8 mouse cellular contexts compared by ENCODE assay signal in the genomic region with DNA sequence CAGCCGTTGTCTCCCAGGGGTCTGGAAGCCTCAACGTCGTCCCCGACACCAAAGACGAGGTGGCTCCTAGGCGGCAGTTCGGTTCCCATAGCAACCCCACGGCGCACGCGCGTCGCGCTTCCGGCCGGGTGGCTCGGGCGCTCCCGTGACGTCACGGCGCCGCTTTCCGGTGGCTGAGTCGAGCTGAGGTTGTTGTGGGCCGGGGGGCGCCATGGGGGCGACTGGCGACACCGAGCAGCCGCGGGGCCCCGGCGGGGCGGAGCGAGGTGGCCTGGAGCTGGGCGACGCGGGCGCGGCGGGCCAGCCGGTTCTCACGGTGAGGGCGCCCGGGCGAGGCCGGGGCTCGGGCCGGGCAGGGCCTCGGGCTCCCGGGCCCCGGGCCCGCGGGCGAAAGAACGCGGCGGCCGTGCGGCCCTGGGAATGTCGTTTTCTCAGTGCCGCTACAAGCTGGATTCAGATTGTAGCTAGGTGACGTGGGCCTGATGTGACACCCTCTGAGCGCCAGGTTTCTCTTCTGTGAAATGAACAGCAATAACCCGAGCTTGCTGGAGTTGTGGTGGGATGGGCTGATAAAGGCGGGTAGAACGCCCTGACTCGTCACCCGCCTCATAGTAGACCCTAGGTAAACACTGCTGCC. TPM values are rescaled to one million over a fixed set of nuclear protein-coding genes. Genes with fewer than 3 reads are reported as not detected.
DNase-seq lines count a peak whose midpoint lies in the region; ATAC-seq and TF ChIP-seq lines count a peak whose summit lies in the region.

TSS of gene Wfdc3 (minus strand) at position 89 of the 637 bp plus-strand sequence.
TSS of gene Dnttip1 (plus strand) at position 141 of the 637 bp plus-strand sequence.

- ATAC-seq in embryonic facial prominence, embryonic 12.5 days (ENCODE audit: insufficient number of reproducible peaks, insufficient read depth, low FRiP score, low TSS enrichment) = peak; percentile 87
- ATAC-seq in limb, embryonic 11.5 days (ENCODE audit: insufficient number of reproducible peaks, low FRiP score, low TSS enrichment, low read depth) = peak; percentile 84
- peak; percentile 90 for ATAC-seq in midbrain, embryonic 13.5 days

- H3K27me3 ChIP-seq in embryonic facial prominence, embryonic 12.5 days = no peaks in the 10 kb centered on the region
- H3K27me3 ChIP-seq in limb, embryonic 11.5 days (ENCODE audit: control insufficient read depth, insufficient read depth, low read length) = no peaks in the 10 kb centered on the region
- H3K27me3 ChIP-seq in midbrain, embryonic 13.5 days = no peaks in the 10 kb centered on the region
- no peaks in the 10 kb centered on the region for H3K27me3 ChIP-seq in small intestine, adult 2 months (ENCODE audit: control insufficient read depth, insufficient read depth, low read length)

- H3K4me1 ChIP-seq in embryonic facial prominence, embryonic 12.5 days = peaks cover 12% of the 10 kb centered on the region
- peaks cover 5% of the 10 kb centered on the region for H3K4me1 ChIP-seq in limb, embryonic 11.5 days (ENCODE audit: control insufficient read depth, insufficient read depth, low read length)
- peaks cover 33% of the 10 kb centered on the region for H3K4me1 ChIP-seq in midbrain, embryonic 13.5 days (replicated peaks)
- peaks cover 10% of the 10 kb centered on the region; the same call in 1 of the 2 replicates for H3K4me1 ChIP-seq in small intestine, adult 2 months (ENCODE audit: control insufficient read depth, insufficient read depth, insufficient read length, low read length)

- H3K36me3 ChIP-seq in embryonic facial prominence, embryonic 12.5 days = peaks cover 22% of the 10 kb centered on the region
- peaks cover 4% of the 10 kb centered on the region for H3K36me3 ChIP-seq in limb, embryonic 11.5 days (ENCODE audit: control insufficient read depth, insufficient read depth, low read length)
- H3K36me3 ChIP-seq in midbrain, embryonic 13.5 days = peaks cover 29% of the 10 kb centered on the region
- peaks cover 6% of the 10 kb centered on the region for H3K36me3 ChIP-seq in small intestine, adult 2 months (ENCODE audit: control insufficient read depth, insufficient read depth, low read length)

- WGBS in embryonic facial prominence, embryonic 12.5 days = under 1% methylated on average over 66 of the region's 70 CpGs
- WGBS in limb, embryonic 11.5 days = under 1% methylated on average over 70 of the region's 70 CpGs
- WGBS in midbrain, embryonic 13.5 days = under 1% methylated on average over 70 of the region's 70 CpGs
- under 1% methylated on average over 69 of the region's 70 CpGs for WGBS in small intestine, adult 2 months

- peak within 1 kb of the TSS; percentile 83 for H3K9ac ChIP-seq in embryonic facial prominence, embryonic 12.5 days
- peak within 1 kb of the TSS; percentile 90 for H3K9ac ChIP-seq in limb, embryonic 11.5 days (ENCODE audit: low read length)
- peak within 1 kb of the TSS; percentile 93 for H3K9ac ChIP-seq in midbrain, embryonic 13.5 days (replicated peaks)

- peak within 1 kb of the TSS; percentile 75 for H3K4me2 ChIP-seq in embryonic facial prominence, embryonic 12.5 days (replicated peaks)
- peak within 1 kb of the TSS; percentile 59 for H3K4me2 ChIP-seq in limb, embryonic 11.5 days (ENCODE audit: low read depth, severe bottlenecking)
- H3K4me2 ChIP-seq in midbrain, embryonic 13.5 days (replicated peaks) = peak within 1 kb of the TSS; percentile 95

- no peak for TF ChIP-seq CTCF in small intestine, adult 2 months (IDR thresholded peaks at IDR 0.05; ENCODE audit: extremely low read depth, insufficient read length, insufficient replicate concordance, low read depth, low read length)

- peak; percentile 89 for DNase-seq in 3T3-L1 (ENCODE audit: low read depth, low spot score)
- DNase-seq in adrenal gland, postnatal 36 days = peak; percentile 94 to 97
- peak; percentile 95 to 97 for DNase-seq in heart, adult 18-20 months
- peak; percentile 95 for DNase-seq in kidney, adult 18-20 months
- DNase-seq in limb, embryonic 11.5 days (ENCODE audit: low spot score) = peak; percentile 96

- H3K27ac ChIP-seq in embryonic facial prominence, embryonic 12.5 days = peak within 1 kb of the TSS; percentile 52; the same call in 1 of the 2 replicates
- 0 out of 2 replicates have a peak within 1 kb of the TSS, but pooled peaks have one; percentile 52 for H3K27ac ChIP-seq in limb, embryonic 11.5 days (replicated peaks; ENCODE audit: low read depth, low read length)
- peak within 1 kb of the TSS; percentile 74 for H3K27ac ChIP-seq in midbrain, embryonic 13.5 days
- peak within 1 kb of the TSS; percentile 30; the same call in 1 of the 2 replicates for H3K27ac ChIP-seq in small intestine, adult 2 months (ENCODE audit: insufficient read depth, low read depth, low read length)

- H3K4me3 ChIP-seq in embryonic facial prominence, embryonic 12.5 days = peak within 1 kb of the TSS; percentile 77
- H3K4me3 ChIP-seq in limb, embryonic 11.5 days (ENCODE audit: low read depth, low read length) = peak within 1 kb of the TSS; percentile 80
- peak within 1 kb of the TSS; percentile 94 for H3K4me3 ChIP-seq in midbrain, embryonic 13.5 days (replicated peaks)
- peak within 1 kb of the TSS; percentile 78 for H3K4me3 ChIP-seq in small intestine, adult 2 months (ENCODE audit: low read depth, low read length)

- H3K9me3 ChIP-seq in embryonic facial prominence, embryonic 12.5 days = no peaks in the 10 kb centered on the region
- no peaks in the 10 kb centered on the region for H3K9me3 ChIP-seq in limb, embryonic 11.5 days (ENCODE audit: control insufficient read depth, low read length)
- H3K9me3 ChIP-seq in midbrain, embryonic 13.5 days = no peaks in the 10 kb centered on the region

- peak; percentile 52 for TF ChIP-seq POLR2A in small intestine, adult 2 months (IDR thresholded peaks at IDR 0.05; ENCODE audit: low read depth, low read length)

RNA-seq across cellular contexts. Expression of gene Wfdc3, which starts in this region (rescaled TPM):
- total RNA-seq in adrenal gland, postnatal 36 days (2021) = under 1 TPM; 0.26 to 0.36 TPM
- 0.72 and 1.3 TPM in 2 replicates for polyA plus RNA-seq in embryonic facial prominence, embryonic 12.5 days (2016; fragmentation: Nextera tagmentation; extraction: Ambion mirVana)
- total RNA-seq in heart, adult 18-20 months (2021) = under 1 TPM; 0.25 to 0.62 TPM
- polyA plus RNA-seq in limb, embryonic 11.5 days (2014; fragmentation: Nextera tagmentation; extraction: Ambion mirVana) = 0.55 and 1.0 TPM in 2 replicates
- 1.2 and 1.3 TPM in 2 replicates for polyA plus RNA-seq in midbrain, embryonic 13.5 days (2015; fragmentation: Nextera tagmentation; extraction: Ambion mirVana)
- polyA plus RNA-seq in small intestine, adult 2 months (2012; rRNA removed) = 0.06 and 0.75 TPM in 2 replicates

RNA-seq across cellular contexts. Expression of gene Dnttip1, which starts in this region (rescaled TPM):
- total RNA-seq in adrenal gland, postnatal 36 days (2021) = 10 to 100 TPM; 39.8 to 44.2 TPM
- 92.5 and 97.1 TPM in 2 replicates for polyA plus RNA-seq in embryonic facial prominence, embryonic 12.5 days (2016; fragmentation: Nextera tagmentation; extraction: Ambion mirVana)
- 10 to 100 TPM; 22.0 to 28.8 TPM for total RNA-seq in heart, adult 18-20 months (2021)
- polyA plus RNA-seq in limb, embryonic 11.5 days (2014; fragmentation: Nextera tagmentation; extraction: Ambion mirVana) = 87.0 and 96.4 TPM in 2 replicates
- polyA plus RNA-seq in midbrain, embryonic 13.5 days (2015; fragmentation: Nextera tagmentation; extraction: Ambion mirVana) = 65.4 and 72.6 TPM in 2 replicates
- polyA plus RNA-seq in small intestine, adult 2 months (2012; rRNA removed) = 20.9 and 37.8 TPM in 2 replicates

Comparison
In these comparisons a context has a peak if more than half of its experiments do, and no peak if none do; other contexts are left out.
1. Peak in every context shown above with its lines: DNase-seq, ATAC-seq, H3K4me3 ChIP-seq and H3K27ac ChIP-seq.